Mouse (Mus musculus): Measurements from ENCODE around the gene Pygm. TPM values are rescaled to one million over a fixed set of nuclear protein-coding genes. Genes with fewer than 3 reads are reported as not detected.
A peak's percentile ranks its signal among the peaks of the same experiment; 100 is the strongest.

Gene Pygm
- total RNA-seq, 2 experiments from 2014 or later = 2.6 to 4.6 TPM

DNA sequence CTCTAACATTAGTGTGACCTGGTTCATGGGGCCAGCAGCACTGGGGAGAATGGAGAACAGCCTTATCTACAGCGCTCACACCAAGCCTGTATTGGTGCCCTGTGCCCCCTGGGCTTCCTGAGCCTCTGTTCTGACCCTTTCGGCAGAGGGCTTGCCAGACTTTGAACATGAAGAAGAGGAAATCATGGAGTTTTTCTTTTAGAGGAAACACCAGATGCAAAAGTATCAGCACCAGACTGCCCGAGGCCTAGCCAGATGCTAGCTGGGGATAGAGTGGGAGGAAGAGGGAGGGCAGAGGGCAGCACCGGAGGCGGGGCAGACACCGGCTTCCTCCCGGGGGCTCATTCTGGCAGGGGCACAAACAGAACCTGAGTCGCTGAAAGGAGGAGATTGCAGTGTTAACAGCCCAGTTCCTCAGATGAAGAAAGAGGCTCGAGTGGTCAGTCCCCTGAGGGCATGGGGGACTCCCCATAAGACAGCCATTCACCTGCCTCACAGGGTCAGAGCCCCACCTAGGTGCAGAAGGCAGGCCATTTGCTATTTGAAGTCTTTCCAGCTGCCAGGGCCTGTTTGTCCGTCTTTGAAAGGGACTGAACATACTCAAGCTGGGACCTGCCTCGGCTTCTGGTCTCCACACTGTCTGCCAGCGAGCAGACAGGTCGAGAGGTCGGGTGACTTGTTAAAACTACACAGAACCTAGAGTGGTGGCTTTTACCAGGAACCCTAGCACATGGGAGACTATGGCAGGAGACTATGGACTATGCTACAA lies 34.8 kb upstream of the Pygm start:
- no peak for ATAC-seq (replicated peaks; ENCODE audit: low FRiP score, poor library complexity, severe bottlenecking)

DNA sequence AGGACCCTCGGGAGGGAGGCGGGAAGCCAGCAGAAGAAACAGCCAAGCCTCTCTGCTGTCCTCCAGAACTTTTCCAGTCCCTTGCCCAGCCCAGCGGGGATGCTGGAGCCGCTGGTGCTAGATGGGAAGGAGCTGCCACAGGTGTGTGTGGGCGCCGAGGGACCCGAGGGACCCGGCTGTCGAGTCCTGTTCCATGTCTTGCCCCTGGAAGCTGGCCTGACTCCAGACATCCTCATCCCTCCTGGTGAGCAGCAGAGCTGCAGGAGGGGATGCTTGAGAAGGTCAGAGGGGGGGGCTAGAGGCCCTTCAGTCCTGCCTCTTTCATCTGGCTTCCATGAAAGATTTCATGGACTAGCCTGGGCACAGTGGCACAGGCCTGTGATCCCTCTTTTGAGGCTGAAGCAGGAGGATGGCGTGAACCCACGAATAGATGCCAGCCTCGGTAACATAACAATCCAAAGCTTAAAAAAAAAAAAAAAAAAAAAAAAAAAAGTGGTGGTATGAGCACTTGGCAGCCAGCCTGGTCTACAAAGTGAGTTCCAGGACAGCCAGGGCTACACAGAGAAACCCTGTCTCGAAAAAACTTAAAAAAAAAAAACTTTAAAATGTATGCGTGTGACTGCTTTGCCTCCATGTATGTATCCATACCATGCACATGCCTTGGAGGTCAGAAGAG lies 32.6 kb upstream of the Pygm start:
- ATAC-seq (replicated peaks; ENCODE audit: low FRiP score, poor library complexity, severe bottlenecking) = no peak

DNA sequence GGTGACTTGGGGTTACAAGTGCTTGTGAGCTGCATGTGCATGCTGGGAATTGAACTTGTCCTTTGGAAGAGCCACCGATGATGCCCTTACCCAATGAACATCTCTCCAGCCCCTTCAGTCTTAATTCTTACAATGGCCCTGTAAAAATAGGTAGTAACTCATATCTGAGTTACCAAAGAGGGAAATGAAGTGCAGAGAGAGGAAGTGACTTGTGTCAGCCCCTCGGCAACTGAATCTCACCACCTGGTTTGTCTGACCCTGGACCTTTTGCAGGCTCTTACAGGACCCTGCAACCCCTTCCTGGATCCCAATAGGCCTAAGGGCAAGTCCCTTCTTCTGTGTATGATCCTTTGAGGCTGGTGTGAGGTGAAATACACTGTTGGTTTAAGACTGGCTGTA lies 32.1 kb upstream of the Pygm start:
- no peak for ATAC-seq (replicated peaks; ENCODE audit: low FRiP score, poor library complexity, severe bottlenecking)

DNA sequence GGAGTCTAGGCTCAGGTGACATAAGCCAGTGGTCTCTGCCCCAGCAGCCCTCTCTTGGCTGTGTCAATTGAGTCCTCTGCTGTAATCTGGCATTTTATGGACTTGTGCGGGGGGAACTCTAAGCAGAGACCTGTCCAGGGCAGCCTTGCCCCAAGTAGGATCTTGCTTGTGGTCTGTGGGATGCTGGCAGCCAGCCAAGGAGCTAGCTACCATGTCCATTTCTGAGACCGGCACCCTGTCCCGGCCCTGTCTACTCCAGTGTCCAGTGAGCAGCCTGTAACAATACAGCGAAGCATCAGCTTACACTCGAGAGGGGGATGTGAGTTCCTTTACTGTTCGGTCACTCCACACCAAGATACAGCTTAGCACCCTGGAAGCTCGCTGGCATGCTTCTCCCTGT lies 30.2 kb upstream of the Pygm start:
- ATAC-seq (replicated peaks; ENCODE audit: low FRiP score, poor library complexity, severe bottlenecking) = no peak

DNA sequence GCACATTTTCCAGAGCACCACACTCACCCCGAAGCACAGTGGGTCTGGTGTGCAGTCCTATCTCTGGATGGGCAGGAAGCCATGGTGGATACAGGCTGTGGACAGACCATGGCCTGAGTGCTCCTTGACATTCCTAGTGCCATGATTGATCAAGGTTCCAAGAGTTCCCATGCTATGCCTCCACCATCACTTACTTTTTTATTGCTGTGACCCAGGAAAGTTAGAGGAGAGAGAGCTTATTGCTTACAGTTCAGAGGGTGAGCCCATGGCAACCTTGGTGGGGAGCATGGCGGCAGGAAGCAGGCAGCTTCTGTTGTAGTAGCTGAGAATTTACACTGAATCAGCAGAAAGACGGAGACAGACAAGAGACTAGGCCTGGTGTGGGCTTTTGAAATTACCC lies 22.9 kb upstream of the Pygm start:
- no peak for ATAC-seq (replicated peaks; ENCODE audit: low FRiP score, poor library complexity, severe bottlenecking)

DNA sequence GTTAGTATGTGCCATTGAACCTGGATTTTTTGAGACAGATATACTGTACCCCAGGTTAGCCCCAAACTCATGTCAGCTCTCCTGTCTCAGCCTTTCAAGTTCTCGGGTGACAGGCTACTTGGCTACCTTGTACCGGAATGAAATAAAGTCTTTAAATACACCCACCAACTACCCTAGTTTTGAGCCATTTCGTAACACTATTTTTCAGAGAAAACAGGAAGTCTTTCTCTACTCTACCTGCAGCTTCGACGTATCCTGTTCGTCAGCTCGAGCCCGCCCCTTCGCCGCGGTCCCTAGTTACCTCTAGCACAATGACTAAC lies 21.1 kb upstream of the Pygm start:
- no peak; the same call in 1 of the 2 replicates for ATAC-seq (replicated peaks; ENCODE audit: low FRiP score, poor library complexity, severe bottlenecking)

DNA sequence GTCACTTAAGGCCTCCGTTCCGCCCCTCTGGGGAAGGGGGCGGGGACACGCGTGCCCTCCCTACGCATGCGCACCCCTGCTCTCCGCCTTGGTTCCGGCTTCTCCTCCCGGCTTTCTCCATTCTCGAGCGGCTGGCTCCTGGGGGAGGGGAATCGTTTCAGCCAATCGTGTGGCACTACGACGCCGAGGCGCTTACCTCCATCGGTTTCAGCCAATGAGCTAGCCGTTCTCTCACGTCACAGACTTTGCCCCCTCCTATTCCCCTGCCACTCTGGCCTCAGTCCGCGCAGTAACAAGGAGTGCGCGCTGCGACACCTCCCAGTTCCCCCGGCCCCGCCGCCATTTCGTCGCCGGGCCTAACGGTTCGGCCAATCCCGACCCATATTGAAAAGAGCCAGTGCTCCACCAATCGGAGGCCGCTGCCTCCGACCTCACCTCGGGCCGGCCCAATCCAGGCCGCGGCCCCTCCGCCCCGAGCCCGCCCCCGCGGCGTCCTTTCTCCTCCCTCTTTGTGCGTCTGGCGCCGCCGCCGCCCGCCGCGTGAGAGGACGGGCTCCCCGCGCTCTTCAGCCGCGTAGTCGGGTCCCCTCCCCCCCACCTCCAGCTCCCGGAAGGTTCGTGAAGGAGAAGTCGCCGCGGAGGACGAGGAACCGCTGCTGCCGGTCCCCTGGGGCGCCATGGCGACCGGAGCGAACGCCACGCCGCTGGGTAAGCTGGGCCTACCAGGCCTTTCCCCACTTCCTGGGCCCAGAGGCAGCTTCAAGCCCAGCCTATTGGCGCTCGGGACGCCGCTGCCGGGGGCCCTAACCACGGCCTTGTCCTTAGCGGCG lies 20.6 kb upstream of the Pygm start, which contains the start of gene Sf1:
Gene Sf1, plus strand, starts transcription at position 280 of the 830 bp plus-strand sequence.
- ATAC-seq (replicated peaks; ENCODE audit: low FRiP score, poor library complexity, severe bottlenecking) = peak; percentile 90

DNA sequence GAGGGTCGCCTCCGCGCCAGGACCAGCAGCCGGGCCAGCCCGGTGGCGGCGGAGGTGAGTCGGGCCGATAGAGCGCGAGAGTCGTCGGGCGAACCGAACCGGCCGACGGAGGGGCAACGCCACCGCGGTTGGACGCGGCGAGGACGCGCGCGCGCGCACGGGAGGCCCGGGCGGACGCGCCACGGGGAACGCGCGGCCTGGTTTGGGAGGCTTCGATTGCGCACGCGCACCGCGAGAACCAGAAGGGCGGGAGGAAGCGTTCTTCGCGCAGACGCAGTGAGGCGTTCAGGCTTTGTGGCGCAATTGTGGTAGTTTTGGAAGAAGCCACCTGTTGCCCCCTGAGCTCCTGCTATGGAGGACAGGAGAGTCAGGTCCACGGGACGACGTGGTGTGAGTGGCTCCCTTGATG lies 19.9 kb upstream of the Pygm start:
- peak; percentile 64 for ATAC-seq (replicated peaks; ENCODE audit: low FRiP score, poor library complexity, severe bottlenecking)

DNA sequence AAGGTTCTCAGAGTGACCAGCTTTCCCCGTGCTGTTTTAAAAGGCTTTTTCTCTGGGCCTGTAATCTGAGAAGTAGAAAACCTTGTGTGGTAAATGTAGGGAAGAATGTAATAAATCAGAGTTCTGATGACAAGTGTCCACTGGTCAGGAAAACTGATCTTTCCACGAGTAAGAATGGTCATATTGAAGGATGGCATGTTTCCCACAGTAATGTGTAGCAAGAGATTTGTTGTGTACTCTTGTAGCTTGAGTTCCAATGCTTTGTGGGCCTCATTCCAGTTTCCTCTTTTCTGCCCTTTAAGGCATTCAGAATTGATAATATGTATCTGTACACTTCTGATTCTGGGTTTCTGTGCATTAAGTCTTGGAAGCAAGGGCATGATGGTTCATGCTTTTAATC lies 19.4 kb upstream of the Pygm start:
- no peak for ATAC-seq (replicated peaks; ENCODE audit: low FRiP score, poor library complexity, severe bottlenecking)

DNA sequence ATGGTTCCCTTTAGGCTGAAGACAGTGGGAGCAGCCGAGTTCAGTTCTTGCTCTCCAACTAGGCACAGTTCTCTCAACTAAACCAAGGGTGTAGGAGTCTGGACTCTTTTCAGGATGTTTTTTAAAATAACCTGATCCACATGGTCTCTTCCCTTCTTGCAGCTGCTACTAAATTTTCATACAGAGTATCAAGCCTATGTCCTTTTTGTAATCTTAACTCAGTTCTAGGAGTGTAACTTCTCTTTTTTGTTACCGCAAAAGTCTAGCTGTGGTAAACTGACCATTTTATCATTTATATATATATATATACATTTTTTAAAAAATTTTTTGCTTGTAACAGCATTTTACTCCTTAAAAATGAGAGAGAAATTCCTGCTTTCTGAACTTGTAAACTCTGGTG lies 14.0 kb upstream of the Pygm start:
- ATAC-seq (replicated peaks; ENCODE audit: low FRiP score, poor library complexity, severe bottlenecking) = no peak

DNA sequence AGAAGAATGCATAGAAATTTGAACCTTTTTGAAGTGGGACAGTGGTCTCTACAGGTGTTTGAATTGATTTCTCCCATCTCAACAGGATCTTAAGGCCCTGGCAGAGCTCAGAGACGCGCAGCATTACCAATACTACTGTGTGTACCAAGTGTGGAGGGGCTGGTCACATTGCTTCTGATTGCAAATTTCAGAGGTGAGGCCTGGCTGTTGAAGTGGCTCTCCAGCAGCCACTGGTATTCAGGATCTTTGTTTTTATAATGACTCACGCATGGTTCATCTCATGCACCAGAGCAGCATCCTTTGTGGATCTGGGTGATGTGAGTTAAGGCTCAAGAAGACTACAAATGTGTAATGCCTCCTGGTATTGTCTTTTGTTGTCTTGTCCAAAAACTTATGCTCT lies 11.8 kb upstream of the Pygm start:
- no peak for ATAC-seq (replicated peaks; ENCODE audit: low FRiP score, poor library complexity, severe bottlenecking)

DNA sequence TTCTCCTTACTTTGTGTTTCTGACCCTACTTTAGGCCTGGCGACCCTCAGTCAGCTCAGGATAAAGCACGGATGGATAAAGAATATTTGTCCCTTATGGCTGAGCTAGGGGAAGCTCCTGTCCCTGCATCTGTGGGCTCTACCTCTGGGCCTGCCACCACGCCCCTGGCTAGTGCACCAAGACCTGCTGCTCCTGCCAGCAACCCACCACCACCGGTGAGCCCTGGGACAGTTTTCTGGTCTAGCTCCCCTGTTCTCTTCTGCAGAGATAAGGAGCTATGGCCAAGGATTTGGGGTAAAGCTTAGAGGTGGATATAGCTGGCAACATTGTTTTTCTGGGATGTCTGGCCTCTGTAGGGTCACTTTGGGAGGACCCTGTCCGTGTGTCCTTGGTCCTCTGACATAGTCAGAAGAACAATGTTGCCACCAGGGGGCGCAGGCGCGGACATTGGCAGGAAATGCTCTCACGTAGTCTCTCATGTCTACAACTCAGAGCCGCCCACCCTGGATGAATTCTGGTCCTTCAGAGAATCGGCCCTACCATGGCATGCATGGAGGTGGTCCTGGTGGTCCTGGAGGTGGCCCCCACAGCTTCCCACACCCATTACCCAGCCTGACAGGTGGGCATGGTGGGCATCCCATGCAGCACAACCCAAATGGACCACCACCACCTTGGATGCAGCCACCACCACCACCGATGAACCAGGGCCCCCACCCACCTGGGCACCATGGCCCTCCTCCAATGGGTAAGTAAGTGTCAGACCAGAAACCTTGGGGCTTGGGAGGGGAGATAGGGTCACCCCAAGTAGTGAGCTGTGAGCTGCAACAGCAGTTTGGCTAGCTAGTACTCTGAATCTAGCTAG lies 10.4 kb upstream of the Pygm start:
- ATAC-seq (replicated peaks; ENCODE audit: low FRiP score, poor library complexity, severe bottlenecking) = peak; percentile 74

DNA sequence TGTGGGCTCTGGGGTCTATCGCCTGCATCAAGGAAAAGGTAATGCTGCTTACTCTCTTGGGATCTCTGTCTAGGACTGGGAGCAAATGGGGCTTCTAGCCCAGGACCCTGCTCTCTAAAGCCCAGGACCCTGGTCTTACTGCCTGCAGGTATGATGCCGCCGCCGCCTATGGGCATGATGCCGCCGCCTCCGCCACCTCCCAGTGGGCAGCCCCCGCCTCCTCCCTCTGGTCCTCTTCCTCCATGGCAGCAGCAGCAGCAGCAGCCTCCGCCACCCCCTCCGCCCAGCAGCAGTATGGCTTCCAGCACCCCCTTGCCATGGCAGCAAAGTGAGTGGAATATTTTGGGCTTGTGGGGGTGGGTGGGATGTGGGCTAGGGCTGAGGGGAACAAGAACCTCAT lies 9.6 kb upstream of the Pygm start:
- no peak for ATAC-seq (replicated peaks; ENCODE audit: low FRiP score, poor library complexity, severe bottlenecking)

DNA sequence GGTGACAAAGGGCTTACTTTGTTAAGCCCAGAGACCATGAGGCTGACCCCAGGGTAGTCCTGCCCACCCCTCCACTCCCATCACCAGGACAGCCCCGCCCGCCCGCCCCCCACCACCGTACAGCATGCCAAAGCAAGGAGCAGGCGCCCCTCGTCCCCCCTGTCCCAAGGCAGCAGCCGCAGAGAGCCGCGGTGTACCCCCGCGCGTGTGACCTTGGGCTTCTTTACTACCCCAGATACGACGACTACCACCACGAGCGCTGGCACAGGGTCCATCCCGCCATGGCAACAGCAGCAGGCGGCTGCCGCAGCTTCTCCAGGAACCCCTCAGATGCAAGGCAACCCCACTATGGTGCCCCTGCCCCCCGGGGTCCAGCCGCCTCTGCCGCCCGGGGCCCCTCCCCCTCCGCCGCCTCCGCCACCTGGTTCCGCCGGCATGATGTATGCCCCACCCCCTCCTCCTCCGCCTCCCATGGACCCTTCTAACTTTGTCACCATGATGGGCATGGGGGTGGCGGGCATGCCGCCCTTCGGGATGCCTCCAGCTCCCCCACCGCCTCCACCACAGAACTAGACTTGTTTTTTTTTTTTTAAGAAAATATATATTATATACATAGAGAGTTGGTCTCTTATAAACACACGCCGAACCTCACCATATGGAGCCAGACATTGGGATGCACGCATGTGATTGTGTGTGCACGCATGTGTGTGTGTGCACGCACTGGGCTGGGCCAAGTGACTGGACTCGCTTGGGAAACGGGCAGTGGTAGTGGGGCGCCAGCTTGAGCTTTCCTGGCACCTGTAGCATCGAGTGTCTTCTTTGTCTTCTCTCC lies 8.6 kb upstream of the Pygm start:
- ATAC-seq (replicated peaks; ENCODE audit: low FRiP score, poor library complexity, severe bottlenecking) = no peak

DNA sequence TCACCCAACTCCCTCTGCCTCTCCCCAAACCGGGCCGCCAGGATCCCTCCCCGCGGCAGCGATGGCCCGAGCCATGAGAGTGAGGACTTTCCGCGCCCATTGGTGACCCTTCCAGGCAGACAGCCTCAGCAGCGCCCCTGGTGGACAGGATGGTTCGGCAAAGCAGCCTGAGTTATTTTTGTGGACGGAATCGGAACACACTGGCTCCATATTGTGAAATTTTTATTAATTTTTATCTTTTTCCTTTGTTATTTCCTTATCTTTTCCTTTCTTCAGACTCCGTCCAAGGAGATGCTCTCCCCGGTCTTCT lies 8.0 kb upstream of the Pygm start:
- ATAC-seq (replicated peaks; ENCODE audit: low FRiP score, poor library complexity, severe bottlenecking) = no peak

DNA sequence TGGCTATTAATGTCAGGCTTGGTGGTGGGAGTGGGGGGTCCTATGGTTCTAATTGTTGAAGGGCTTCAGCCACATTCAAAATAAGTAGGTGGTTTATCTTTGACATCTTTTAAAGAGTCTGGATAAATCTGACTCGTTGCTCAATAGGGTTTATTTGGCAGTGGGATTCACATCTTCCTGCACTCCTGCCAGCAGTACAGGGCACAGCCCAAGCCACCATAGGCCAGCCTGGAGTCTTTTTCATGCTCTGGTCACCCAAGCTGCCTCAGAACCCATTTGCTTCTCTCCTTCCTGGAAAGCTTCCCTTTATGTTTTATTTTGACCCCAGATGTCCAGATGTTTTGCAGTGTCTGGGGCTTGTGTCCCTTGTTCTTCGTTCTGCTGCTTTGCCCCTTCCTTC lies 7.6 kb upstream of the Pygm start:
- ATAC-seq (replicated peaks; ENCODE audit: low FRiP score, poor library complexity, severe bottlenecking) = no peak

DNA sequence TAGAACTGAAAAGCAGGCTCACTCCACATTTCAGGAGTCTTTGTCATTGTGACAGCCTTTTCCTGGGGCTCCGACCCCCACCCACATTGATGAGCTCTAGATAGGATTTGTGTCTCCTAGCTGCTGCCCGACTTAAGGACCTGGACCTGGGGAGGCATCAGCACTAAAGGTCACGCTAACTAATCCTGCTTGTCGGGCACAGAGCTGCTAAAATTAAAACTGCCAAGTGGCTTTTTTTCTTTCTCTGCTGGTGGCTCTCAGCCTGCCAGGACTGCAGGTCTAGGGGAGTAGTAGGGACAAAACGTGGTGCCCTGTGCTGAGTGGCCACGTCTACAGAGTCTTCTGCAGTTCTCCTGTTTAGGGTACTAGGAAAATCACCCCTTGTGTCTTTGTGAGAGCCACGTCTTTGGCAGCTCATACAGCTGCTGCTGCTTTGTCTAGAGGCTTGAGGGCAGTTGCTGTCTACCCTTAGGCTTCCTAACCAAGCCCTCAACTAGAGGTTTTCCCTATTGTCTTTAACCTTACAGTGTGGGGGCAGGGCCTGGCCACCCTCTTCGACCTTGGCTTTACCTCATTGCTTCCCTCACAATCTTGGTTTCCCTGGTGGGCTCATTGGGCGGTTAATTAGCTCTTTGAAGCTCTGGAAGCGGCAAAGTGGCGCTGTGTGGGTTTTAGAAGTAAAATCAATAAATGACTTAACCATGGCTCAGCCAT lies 6.7 kb upstream of the Pygm start:
- ATAC-seq (replicated peaks; ENCODE audit: low FRiP score, poor library complexity, severe bottlenecking) = no peak

DNA sequence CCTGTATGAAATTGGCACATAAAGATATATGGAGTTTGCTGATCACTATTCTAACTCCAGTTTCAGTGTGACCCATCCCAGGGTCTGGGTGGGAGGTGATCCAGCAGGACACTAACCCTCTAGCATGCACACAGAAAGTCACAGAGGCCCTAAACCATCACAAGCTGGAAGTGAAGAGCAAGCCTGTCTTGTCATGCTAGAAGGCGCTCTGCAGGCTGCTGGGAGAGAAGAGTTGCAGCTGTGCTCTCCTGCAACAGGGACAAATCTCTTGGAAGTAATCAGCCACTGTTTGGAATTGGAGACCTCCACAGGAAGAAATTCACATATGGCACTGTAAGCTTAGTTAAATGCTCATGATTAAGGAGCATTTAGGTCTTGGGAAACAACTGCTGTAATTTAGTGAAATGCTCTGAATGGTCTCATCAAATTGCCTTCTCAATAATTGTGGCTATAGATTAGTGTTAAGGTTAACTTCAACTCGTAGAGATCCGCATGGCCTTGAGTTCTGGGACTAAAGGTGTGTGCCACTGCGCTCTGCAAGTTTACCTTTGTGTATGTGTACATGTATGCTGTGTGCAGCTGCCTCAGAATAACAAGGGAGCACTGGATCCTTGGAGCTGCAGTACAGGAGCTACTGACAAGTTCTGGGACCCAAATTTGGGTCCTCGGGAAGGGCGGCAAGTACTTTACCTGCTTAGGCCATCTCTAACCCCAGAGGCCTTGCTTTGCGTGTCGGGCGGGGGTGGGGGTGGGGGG lies 3.6 kb upstream of the Pygm start:
- ATAC-seq (replicated peaks; ENCODE audit: low FRiP score, poor library complexity, severe bottlenecking) = no peak
